Mouse (Mus musculus) right cerebral cortex, postnatal 25 days (tissue): Measurements from ENCODE around the gene Gns.
A peak's percentile ranks its signal among the peaks of the same experiment; 100 is the strongest.
"Not testable (repeated sequence)": the region's sequence is repeated elsewhere in the genome, so short reads cannot be mapped to it uniquely, and the experiment has no call there.

Source experiments
- DNase-seq: peaks from one replicate; pipeline ENCODE4 v3.0.0; 2022

Gns gene

GRCm38 (mm10) chr10:121364801-121365564, at the start of gene Gns:
Gene Gns, plus strand, starts transcription at chr10:121365090.
- DNase-seq = peak; percentile 88

DNA sequence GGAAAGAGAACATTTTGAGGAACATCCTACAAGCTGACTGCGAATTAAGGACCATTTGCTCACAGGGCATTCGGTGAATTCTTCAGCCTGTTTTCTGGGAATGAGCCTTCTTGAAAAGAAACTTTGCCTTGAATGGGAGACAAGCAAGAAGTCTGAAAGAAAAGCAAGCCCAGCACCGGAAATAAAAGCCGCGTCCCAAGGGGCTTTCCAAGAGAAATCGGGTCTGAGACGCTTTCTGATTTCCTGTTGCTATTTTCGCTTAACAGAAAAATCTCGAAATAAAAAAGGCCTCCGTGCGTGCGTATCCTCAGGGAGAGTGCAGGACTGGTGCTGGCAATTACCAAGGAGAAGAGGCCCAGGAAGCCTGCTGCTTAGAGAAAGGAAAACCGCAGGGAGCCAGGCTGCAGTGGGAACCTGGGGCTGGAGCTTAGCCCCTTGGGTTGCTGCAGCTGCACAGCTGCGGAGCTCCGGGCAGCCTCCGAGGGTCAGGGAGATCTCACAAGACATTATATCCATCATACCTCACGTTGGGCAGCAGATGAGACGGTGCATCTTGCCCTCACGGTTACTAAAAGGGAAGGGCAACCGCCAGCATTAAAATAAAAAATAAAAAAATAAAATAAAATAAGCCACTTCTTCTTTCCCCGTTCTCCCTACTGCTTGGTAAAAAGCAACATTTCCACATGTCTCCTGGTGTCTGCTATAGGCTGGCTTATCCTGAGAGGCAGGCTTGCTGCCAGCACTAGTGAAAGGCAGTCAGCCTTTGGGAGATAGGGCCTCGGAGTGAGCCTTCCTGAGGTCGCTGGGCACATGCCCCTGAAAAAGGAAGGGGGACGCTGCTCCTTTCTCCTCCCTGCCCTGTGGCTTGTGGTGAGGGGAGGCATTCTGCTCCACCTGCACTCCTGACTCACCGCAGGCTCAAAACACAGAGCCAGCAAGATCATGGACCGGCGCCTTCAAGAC, 49.3 kb upstream of the Gns start:
- DNase-seq = no peak

DNA sequence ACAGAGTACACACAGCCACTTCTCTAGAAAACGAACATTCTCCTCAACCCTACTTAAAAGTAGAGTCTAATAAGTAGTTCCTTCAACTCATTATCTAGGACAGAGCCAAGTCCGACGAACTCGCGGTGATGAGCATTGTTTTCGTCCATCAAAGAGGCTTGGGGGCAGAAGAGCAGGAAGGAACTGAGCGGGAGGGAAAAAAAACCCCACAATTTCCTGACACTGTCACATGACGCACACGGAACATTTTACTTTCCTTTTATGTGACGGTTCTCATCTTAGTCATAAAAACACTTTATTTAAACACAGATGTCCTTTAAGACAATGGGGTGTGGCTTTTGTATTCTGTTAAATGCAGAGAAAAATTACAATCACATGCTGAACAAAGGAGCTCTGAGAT, 48.5 kb upstream of the Gns start:
- DNase-seq = no peak

DNA sequence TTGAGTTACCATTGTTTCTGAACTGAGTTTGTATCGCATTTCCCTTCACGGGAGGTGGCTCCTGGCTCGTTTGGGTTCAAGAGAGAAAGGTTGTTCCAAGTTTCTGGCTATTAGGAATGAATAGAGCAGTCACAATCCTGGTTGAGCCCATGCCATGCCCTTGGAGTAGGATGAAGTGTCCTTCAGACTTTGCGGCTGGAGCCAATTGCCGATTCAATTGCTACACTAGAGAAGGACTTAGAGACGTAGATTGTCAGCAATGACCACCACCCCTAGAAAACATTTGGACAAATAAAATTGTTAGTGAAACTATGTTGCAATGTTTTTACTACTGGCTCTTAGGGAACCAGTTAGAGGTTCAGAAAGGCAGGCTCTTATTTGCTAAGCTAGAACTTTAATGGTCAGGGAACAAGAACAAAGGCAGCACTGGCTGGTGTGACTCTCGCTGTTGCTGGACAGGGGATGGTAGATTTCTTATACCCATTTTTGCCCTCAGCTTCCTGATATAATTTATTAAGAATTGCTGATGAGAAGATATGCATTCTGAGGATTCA, 46.4 kb upstream of the Gns start:
- no peak for DNase-seq

GRCm38 (mm10) chr10:121323493-121323892, 41.4 kb upstream of the Gns start:
- DNase-seq = no peak

- DNase-seq = no peak
Observed at GRCm38 (mm10) chr10:121326167-121326566, 38.7 kb upstream of the Gns start.

DNA sequence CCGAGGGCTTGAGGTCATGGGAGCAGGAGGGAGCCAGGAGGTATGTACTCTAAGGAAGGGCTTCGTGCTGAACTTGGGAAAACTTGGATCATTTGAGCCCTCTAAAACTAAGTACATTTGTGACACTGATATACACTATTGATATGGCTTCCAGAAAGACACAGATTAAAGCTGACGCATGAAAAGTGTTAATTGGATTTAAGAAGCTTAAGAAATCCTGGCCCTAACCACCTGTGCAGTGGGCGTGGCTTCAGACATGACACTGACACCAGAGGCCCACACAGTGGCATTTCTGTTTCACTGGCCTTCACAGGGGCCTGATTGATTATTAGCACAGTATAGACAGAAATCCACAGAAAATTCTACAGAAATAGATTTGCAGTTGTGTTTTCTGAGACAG, 35.3 kb upstream of the Gns start:
- DNase-seq = no peak

GRCm38 (mm10) chr10:121330940-121331339, 34.0 kb upstream of the Gns start:
- peak; percentile 55 for DNase-seq

- peak; percentile 23 for DNase-seq
Observed at GRCm38 (mm10) chr10:121334576-121334975, 30.3 kb upstream of the Gns start.

DNA sequence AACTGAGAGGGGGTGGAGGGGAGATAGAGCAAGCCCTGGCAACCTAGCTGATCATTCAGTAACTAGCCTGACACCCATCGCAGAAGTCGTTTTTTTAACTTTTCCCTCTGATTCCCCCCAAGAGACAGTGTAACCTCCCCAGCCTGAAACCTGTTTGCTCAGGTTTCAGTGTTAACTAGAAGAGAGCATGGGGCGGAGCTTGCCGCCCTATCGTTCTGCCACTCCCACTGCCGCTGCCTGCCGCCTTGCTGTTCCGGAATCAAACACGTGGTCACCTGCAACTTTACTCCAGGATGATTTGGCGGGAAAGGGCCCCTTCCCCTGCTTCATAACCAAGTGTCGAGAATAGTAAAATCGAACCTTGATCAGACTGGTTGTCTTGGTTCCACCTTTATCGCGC, 28.4 kb upstream of the Gns start:
- not testable (repeated sequence) for DNase-seq

GRCm38 (mm10) chr10:121340754-121341593, 23.9 kb upstream of the Gns start:
- no peak for DNase-seq

DNA sequence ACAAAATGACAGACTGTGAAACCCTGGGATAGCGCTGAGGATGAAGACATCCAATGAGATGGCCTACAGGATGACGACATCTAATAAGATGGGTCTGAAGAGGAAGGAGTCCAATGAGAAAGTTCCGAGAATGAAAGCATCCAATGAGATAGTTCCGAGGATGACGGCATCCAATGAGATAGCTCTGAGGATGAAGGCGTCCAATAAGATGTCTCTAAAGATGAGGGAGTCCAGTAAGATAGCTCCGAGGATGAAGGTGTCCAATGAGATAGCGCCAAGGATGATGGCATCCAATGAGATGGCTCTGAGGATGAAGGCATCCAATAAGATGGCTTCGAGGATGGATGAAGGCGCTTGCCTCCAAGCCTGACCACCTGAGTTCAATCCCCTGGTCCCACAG, 22.6 kb upstream of the Gns start:
- DNase-seq = no peak

GRCm38 (mm10) chr10:121343867-121344266, 21.0 kb upstream of the Gns start:
- DNase-seq = no peak

- DNase-seq = no peak
Observed at GRCm38 (mm10) chr10:121349244-121349643, 15.6 kb upstream of the Gns start.

- DNase-seq = no peak
Observed at GRCm38 (mm10) chr10:121350357-121351065, 14.4 kb upstream of the Gns start.

GRCm38 (mm10) chr10:121351066-121351581, 13.8 kb upstream of the Gns start, which contains the start of gene Tbc1d30:
Gene Tbc1d30, minus strand, starts transcription at chr10:121351278.
- DNase-seq = no peak

- DNase-seq = no peak
Observed at GRCm38 (mm10) chr10:121351692-121352290, 13.1 kb upstream of the Gns start.

GRCm38 (mm10) chr10:121360358-121360757, 4.5 kb upstream of the Gns start:
- no peak for DNase-seq

DNA sequence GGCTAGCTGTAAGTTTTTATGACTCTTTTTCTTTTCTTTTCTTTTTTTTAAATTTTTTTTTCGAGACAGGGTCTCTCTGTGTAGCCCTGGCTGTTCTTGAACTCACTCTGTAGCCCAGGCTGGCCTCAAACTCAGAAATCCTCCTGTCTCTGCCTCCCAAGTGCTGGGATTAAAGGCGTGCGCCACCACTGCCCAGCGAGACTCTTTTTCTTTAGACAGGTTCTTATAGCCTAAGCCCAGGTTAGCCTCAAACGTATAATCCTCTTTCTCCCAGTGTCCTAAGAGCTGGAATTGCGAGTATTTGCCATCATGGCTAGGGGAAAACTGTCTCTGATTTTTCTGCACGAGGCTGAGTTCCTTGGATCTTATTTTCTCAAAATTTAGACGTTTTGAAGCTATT, 1.7 kb upstream of the Gns start:
- DNase-seq = no peak

DNA sequence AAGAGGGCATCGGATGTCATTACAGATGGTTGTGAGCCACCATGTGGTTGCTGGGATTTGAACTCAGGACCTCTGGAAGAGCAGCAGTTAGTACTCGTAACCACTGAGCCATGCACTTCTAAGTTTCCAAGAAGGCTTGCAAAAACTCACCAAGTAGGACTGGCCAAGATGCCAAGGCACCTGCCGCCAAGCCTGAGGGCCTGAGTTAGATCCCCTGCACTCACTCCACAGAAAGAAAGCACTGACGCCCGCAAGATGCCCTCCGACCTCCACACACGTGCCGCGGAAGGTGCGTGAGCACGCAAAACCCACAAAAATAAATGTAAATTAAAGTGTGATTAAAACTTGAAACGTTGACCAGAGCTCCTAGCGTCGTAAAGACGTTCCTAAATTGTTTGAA, 584 bp upstream of the Gns start:
- no peak for DNase-seq

GRCm38 (mm10) chr10:121365781-121366272, 937 bp downstream of the Gns start:
- DNase-seq = no peak
